Mouse (Mus musculus) thymus, adult 2 months (tissue): ENCODE results near the gene Ttc13. TPM values are rescaled to one million over a fixed set of nuclear protein-coding genes. Genes with fewer than 3 reads are reported as not detected.

ENCODE experiments used
- DNase-seq: peaks from one replicate; pipeline ENCODE4 v3.0.0; 2021
- H3K27ac ChIP-seq: fragments of 200-500 bp; 2 replicates; pipeline ENCODE4 v1.5.1; 2012; ENCODE audit warnings: low read length, control low read depth; ENCODE audit not compliant: control insufficient read depth, insufficient read depth
- H3K27me3 ChIP-seq: fragments of 200-500 bp; 2 replicates; pipeline ENCODE4 v1.6.1; 2012; ENCODE audit warnings: mild to moderate bottlenecking, low read length, moderate library complexity, mixed read lengths; ENCODE audit not compliant: control insufficient read depth, insufficient read depth
- H3K36me3 ChIP-seq: fragments of 200-500 bp; 2 replicates; pipeline ENCODE4 v1.6.1; 2012; ENCODE audit warnings: mild to moderate bottlenecking, low read length, moderate library complexity; ENCODE audit not compliant: control insufficient read depth, insufficient read depth
- H3K4me1 ChIP-seq: fragments of 200-500 bp; replicated peaks from 2 replicates; pipeline ENCODE4 v1.6.1; 2012; ENCODE audit warnings: low read length; ENCODE audit not compliant: control insufficient read depth, insufficient read depth
- H3K4me3 ChIP-seq: fragments of 200-500 bp; 2 replicates; pipeline ENCODE4 v1.5.1; 2012; ENCODE audit warnings: mild to moderate bottlenecking, low read length, control low read depth, moderate library complexity; ENCODE audit not compliant: control insufficient read depth, insufficient read depth
- CTCF ChIP-seq: fragments of 200-500 bp; IDR thresholded peaks from 2 replicates; pipeline ENCODE4 v1.5.1; 2012; ENCODE audit warnings: mild to moderate bottlenecking, control low read depth, low read length, moderate library complexity, borderline replicate concordance; ENCODE audit not compliant: control insufficient read depth, poor library complexity, insufficient read depth; ENCODE audit errors: extremely low read depth
- POLR2A ChIP-seq: fragments of 200-500 bp; IDR thresholded peaks from 2 replicates; pipeline ENCODE4 v1.6.1; 2012; ENCODE audit warnings: mild to moderate bottlenecking, low read length, control low read depth, moderate library complexity; ENCODE audit not compliant: control insufficient read depth, poor library complexity, insufficient read depth; ENCODE audit errors: extremely low read depth
- WGBS: fragments of 180-500 bp; shearing (Covaris S2); methylation state at CpG from one replicate; pipeline ENCODE4 v1.1.7; 2018; 5-methylcytosine and 5-hydroxymethylcytosine counted together
- polyA plus RNA-seq: library from polyadenylated mRNA; depleted of rRNA; stranded (reverse); fragments of >200 nt; gene quantifications from 2 replicates; pipeline ENCODE4 v1.2.3, GENCODE M21; 2012

Gene Ttc13
- polyA plus RNA-seq, 1 experiment: 49.8 TPM

DNA sequence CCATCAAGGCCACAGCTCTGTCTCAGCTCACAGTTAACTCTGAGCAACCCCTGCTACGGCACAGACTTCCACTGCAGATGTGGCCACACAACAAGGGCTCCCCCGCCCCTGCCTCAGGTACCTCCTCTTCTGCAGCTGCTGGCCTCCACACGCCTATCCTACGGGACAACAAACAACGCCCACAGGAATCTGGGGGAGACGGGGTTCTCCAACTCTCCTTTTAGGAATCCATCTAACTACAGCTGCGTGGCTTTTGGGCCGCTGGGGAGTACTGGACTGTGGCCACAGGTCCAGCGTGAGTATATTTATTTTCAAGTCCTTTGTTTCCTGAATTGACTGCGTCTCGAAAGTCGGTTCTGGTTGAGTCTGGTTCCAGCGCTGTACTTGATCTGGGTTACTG is 43.5 kb downstream of the Ttc13 start:
- no peak for DNase-seq
- H3K27me3 ChIP-seq: no peaks in the 10 kb centered on the region
- 98% methylated on average over 13 of the region's 13 CpGs for WGBS
- peaks cover 15% of the 10 kb centered on the region for H3K36me3 ChIP-seq
- no peak overlapping the region for H3K27ac ChIP-seq
- H3K4me3 ChIP-seq: no peak overlapping the region
- TF ChIP-seq CTCF: no peak
- no peak for TF ChIP-seq POLR2A
- H3K4me1 ChIP-seq: no peaks in the 10 kb centered on the region

- DNase-seq: peak; percentile 54
- H3K4me1 ChIP-seq: no peaks in the 10 kb centered on the region
- TF ChIP-seq CTCF: peak; percentile 81; the same call in 1 of the 2 replicates
- no peak for TF ChIP-seq POLR2A
- 71% methylated on average over 12 of the region's 12 CpGs for WGBS
- H3K27ac ChIP-seq: no peak overlapping the region
- H3K4me3 ChIP-seq: no peak overlapping the region
- peaks cover 19% of the 10 kb centered on the region for H3K36me3 ChIP-seq
- no peaks in the 10 kb centered on the region for H3K27me3 ChIP-seq
Observed at GRCm38 (mm10) chr8:124677486-124677885, 44.3 kb downstream of the Ttc13 start.

- DNase-seq: no peak
Observed at GRCm38 (mm10) chr8:124677078-124677477, 44.7 kb downstream of the Ttc13 start.

DNA sequence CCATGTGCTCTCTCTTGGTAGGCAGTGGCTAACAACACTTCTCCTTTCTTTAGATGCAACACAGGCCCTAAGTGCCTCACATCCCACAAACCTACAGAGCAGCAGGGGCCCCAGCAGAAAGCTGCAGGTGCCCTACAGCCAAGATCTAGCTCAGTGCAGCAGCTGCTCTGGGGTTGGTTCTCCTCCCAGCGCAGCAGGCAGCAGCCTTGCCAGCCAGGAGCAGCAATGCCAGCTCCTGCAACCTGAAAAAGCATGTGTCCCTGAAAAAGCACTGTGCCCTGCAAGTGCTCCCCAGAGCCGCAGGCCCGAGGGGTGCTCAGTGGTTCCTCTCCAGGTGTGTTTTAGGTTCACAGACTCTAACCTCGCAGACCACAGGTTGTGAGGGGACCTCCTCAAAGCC is 45.1 kb downstream of the Ttc13 start:
- no peak overlapping the region for H3K27ac ChIP-seq
- no peak for TF ChIP-seq POLR2A
- no peak for TF ChIP-seq CTCF
- no peak for DNase-seq
- WGBS: 75% methylated on average over 4 of the region's 4 CpGs
- no peaks in the 10 kb centered on the region for H3K27me3 ChIP-seq
- H3K4me1 ChIP-seq: no peaks in the 10 kb centered on the region
- no peak overlapping the region for H3K4me3 ChIP-seq
- H3K36me3 ChIP-seq: peaks cover 19% of the 10 kb centered on the region

More at GRCm38 (mm10) chr8:124677078-124677477, 44.7 kb downstream of the Ttc13 start:
- TF ChIP-seq POLR2A: no peak
- TF ChIP-seq CTCF: no peak
- Histone ChIP-seq H3K27ac (no peak overlapping the region), H3K27me3 (no peaks in the 10 kb centered on the region), H3K4me3 (no peak overlapping the region), H3K4me1 (no peaks in the 10 kb centered on the region), H3K36me3 (peaks cover 19% of the 10 kb centered on the region)
- 96% methylated on average over 7 of the region's 7 CpGs for WGBS

DNA sequence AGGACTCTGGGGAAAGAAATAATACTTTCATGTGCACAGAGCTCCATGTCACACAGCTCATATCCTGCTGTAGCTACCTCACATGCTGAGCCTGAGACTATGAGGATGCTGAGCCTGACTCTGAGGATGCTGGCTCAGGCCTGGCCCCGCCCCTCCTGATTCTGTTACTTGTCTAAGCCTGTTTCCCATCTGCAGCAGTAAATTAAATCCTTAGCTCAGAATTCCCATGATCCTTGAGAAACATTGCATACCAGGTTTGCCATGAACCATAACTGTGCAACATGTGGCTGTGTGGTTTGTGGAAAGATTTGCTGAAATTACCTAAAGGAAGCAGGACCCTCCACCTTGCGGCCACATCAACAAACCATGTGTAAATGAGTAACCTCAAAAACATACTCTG is 49.4 kb downstream of the Ttc13 start:
- H3K4me1 ChIP-seq: no peaks in the 10 kb centered on the region
- TF ChIP-seq CTCF (no peak), POLR2A (no peak)
- DNase-seq: no peak
- no peaks in the 10 kb centered on the region for H3K27me3 ChIP-seq
- no peak overlapping the region for H3K27ac ChIP-seq
- no peak overlapping the region for H3K4me3 ChIP-seq
- WGBS: 95% methylated on average over 2 of the region's 2 CpGs
- H3K36me3 ChIP-seq: peaks cover 11% of the 10 kb centered on the region

DNA sequence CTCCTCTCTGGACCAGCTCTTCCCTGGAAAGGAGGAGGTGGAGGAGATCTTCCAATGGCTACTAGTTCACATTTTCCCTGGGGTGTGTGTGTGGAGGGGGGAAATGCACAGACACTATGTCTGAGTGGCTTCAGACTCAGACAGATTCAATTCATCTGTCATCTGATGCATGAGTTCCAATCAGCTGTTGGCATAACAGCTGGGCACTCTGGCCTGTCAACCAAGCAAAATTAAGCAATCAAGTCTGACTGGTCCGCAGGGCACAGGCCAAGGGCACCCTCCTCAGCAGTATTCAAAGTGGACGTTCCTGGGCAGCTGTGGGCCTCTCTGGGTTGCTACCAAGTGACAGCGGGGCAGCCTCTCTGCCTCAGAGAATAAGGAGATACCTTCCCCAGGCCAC is 53.0 kb downstream of the Ttc13 start:
- H3K27ac ChIP-seq: no peak overlapping the region
- DNase-seq: no peak
- TF ChIP-seq CTCF (no peak), POLR2A (no peak)
- WGBS: 97% methylated on average over 3 of the region's 3 CpGs
- no peaks in the 10 kb centered on the region for H3K4me1 ChIP-seq
- H3K27me3 ChIP-seq: no peaks in the 10 kb centered on the region
- H3K4me3 ChIP-seq: no peak overlapping the region
- peaks cover 11% of the 10 kb centered on the region for H3K36me3 ChIP-seq

DNA sequence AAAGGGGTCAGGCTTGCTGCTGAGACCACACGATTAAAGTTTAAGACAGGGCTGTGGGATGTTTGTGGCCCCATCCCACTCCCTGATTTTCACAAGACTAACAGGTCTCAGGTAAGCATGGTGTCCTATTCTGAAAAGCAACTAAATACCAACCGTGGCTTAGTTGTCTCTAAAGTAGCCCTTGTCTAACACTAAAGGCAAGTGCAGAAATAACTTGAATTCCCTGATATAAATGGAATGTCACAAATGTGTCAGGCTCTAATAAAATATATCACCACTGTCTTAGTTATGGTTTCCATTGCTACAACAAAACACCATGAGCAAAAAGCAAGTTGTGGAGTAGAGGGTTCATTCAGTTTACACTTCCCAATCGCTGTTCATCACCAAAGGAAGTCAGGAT is 57.4 kb downstream of the Ttc13 start:
- Histone ChIP-seq H3K4me1 (peaks cover 13% of the 10 kb centered on the region), H3K27me3 (no peaks in the 10 kb centered on the region; the same call in 1 of the 2 replicates), H3K4me3 (no peak overlapping the region), H3K27ac (no peak overlapping the region), H3K36me3 (no peaks in the 10 kb centered on the region)
- TF ChIP-seq CTCF: no peak
- no peak for TF ChIP-seq POLR2A
- DNase-seq: no peak
- 94% methylated on average over 3 of the region's 3 CpGs for WGBS
